Mouse (Mus musculus): ENCODE measurements around the gene Jakmip3. TPM values are rescaled to one million over a fixed set of nuclear protein-coding genes. Genes with fewer than 3 reads are reported as not detected.

Jakmip3 gene
- polyA plus RNA-seq, 1 experiment from 2014 or later = 0.05 TPM

GRCm38 (mm10) chr7:138919156-138919944, 21.2 kb upstream of the Jakmip3 start:
- H3K36me3 ChIP-seq = no peaks in the 10 kb centered on the region
- WGBS (ENCODE audit: insufficient replicate concordance) = 2% methylated on average over 26 of the region's 26 CpGs
- H3K4me3 ChIP-seq = peak overlapping the region; percentile 52
- peaks cover 20% of the 10 kb centered on the region for H3K4me1 ChIP-seq
- H3K27me3 ChIP-seq (replicated peaks) = no peaks in the 10 kb centered on the region
- H3K4me2 ChIP-seq = peak overlapping the region; percentile 77
- ATAC-seq = peak; percentile 78
- H3K27ac ChIP-seq = peak overlapping the region; percentile 72
- peak overlapping the region; percentile 56 for H3K9ac ChIP-seq
- no peaks in the 10 kb centered on the region for H3K9me3 ChIP-seq (replicated peaks)

DNA sequence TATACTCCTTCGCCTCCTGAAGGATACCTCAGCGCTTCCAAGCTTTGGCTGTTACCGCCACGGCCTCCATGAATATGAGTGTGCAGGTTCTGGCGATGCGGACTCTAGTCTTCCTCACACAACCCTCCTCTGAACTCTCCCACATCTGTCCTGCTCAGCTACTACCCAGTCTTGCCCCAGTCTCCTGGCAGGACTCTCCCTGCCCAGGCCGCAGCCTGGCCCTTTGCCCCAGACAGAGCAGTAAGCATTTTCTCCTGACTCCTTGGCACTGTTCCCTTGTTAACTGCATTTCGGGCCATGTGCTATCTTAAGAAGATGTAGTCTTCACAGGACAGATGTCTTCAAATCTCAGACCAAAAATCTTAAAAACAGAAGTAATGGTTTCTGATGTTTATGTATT, 18.9 kb upstream of the Jakmip3 start:
- ATAC-seq = no peak
- H3K4me2 ChIP-seq = no peak overlapping the region
- H3K9ac ChIP-seq = no peak overlapping the region
- H3K36me3 ChIP-seq = no peaks in the 10 kb centered on the region
- 89% methylated on average over 8 of the region's 8 CpGs for WGBS (ENCODE audit: insufficient replicate concordance)
- peaks cover 20% of the 10 kb centered on the region for H3K4me1 ChIP-seq
- H3K27me3 ChIP-seq (replicated peaks) = no peaks in the 10 kb centered on the region
- H3K4me3 ChIP-seq = no peak overlapping the region
- no peaks in the 10 kb centered on the region for H3K9me3 ChIP-seq (replicated peaks)
- no peak overlapping the region for H3K27ac ChIP-seq

- Histone ChIP-seq H3K9me3 (replicated peaks) (no peaks in the 10 kb centered on the region), H3K4me1 (peaks cover 16% of the 10 kb centered on the region), H3K4me3 (no peak overlapping the region), H3K9ac (no peak overlapping the region), H3K4me2 (no peak overlapping the region), H3K36me3 (no peaks in the 10 kb centered on the region), H3K27me3 (replicated peaks) (no peaks in the 10 kb centered on the region), H3K27ac (no peak overlapping the region)
- no peak for ATAC-seq
- WGBS (ENCODE audit: insufficient replicate concordance) = 11% methylated on average over 3 of the region's 3 CpGs
Measured at GRCm38 (mm10) chr7:138923756-138924425, 16.6 kb upstream of the Jakmip3 start.

GRCm38 (mm10) chr7:138928456-138928855, 12.1 kb upstream of the Jakmip3 start:
- Histone ChIP-seq H3K27ac (no peak overlapping the region), H3K4me1 (no peaks in the 10 kb centered on the region), H3K4me2 (no peak overlapping the region), H3K4me3 (no peak overlapping the region), H3K36me3 (no peaks in the 10 kb centered on the region), H3K9ac (no peak overlapping the region), H3K27me3 (replicated peaks) (no peaks in the 10 kb centered on the region), H3K9me3 (replicated peaks) (no peaks in the 10 kb centered on the region)
- WGBS (ENCODE audit: insufficient replicate concordance) = 81% methylated on average over 4 of the region's 4 CpGs
- no peak for ATAC-seq

GRCm38 (mm10) chr7:138934523-138934922, 6.0 kb upstream of the Jakmip3 start:
- peaks cover 25% of the 10 kb centered on the region for H3K27me3 ChIP-seq (replicated peaks)
- 66% methylated on average over 3 of the region's 3 CpGs for WGBS (ENCODE audit: insufficient replicate concordance)
- no peak overlapping the region for H3K9ac ChIP-seq
- no peak overlapping the region for H3K4me3 ChIP-seq
- H3K9me3 ChIP-seq (replicated peaks) = 0 out of 2 replicates have a peak, but pooled peaks cover 7% of the 10 kb centered on the region
- no peaks in the 10 kb centered on the region for H3K4me1 ChIP-seq
- ATAC-seq = no peak
- no peak overlapping the region for H3K27ac ChIP-seq
- no peak overlapping the region for H3K4me2 ChIP-seq
- H3K36me3 ChIP-seq = no peaks in the 10 kb centered on the region

- Histone ChIP-seq H3K27ac (no peak overlapping the region), H3K9ac (no peak overlapping the region), H3K9me3 (replicated peaks) (0 out of 2 replicates have a peak, but pooled peaks cover 7% of the 10 kb centered on the region), H3K4me2 (no peak overlapping the region), H3K36me3 (no peaks in the 10 kb centered on the region), H3K4me1 (0 out of 2 replicates have a peak, but pooled peaks cover 5% of the 10 kb centered on the region), H3K4me3 (no peak overlapping the region), H3K27me3 (replicated peaks) (peaks cover 70% of the 10 kb centered on the region)
- WGBS (ENCODE audit: insufficient replicate concordance) = 71% methylated on average over 7 of the region's 7 CpGs
- no peak for ATAC-seq
Measured at GRCm38 (mm10) chr7:138938991-138939390, 1.5 kb upstream of the Jakmip3 start.

DNA sequence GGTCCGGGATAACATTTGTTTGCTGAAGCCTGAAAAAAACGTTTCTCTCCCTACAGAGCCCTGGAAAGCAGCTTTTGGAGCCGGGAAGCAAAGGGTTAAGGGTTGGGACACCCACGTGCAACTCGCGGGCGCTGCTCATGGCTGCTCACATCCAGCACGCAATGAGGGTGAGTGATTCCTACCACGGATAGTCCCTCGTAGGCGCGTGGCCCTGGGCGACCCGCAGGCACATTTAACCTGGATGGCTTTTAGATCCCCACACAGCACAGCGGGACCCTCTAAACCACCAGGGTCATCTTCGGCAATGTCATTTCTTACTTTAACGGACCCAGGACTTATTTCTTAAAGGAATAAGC, 296 bp upstream of the Jakmip3 start:
- no peaks in the 10 kb centered on the region for H3K9me3 ChIP-seq (replicated peaks)
- no peak overlapping the region for H3K9ac ChIP-seq
- 5% methylated on average over 17 of the region's 17 CpGs for WGBS (ENCODE audit: insufficient replicate concordance)
- H3K4me1 ChIP-seq = 0 out of 2 replicates have a peak, but pooled peaks cover 5% of the 10 kb centered on the region
- H3K27ac ChIP-seq = no peak overlapping the region
- H3K4me3 ChIP-seq = peak overlapping the region; percentile 28
- H3K36me3 ChIP-seq = no peaks in the 10 kb centered on the region
- peaks cover 80% of the 10 kb centered on the region for H3K27me3 ChIP-seq (replicated peaks)
- no peak for ATAC-seq
- peak overlapping the region; percentile 52 for H3K4me2 ChIP-seq

GRCm38 (mm10) chr7:138941571-138941970, 1.0 kb downstream of the Jakmip3 start:
- no peak for ATAC-seq
- no peak overlapping the region for H3K27ac ChIP-seq
- no peak overlapping the region for H3K4me3 ChIP-seq
- H3K36me3 ChIP-seq = no peaks in the 10 kb centered on the region
- H3K4me1 ChIP-seq = 0 out of 2 replicates have a peak, but pooled peaks cover 5% of the 10 kb centered on the region
- H3K4me2 ChIP-seq = no peak overlapping the region
- peaks cover 81% of the 10 kb centered on the region for H3K27me3 ChIP-seq (replicated peaks)
- no peaks in the 10 kb centered on the region for H3K9me3 ChIP-seq (replicated peaks)
- H3K9ac ChIP-seq = no peak overlapping the region
- WGBS (ENCODE audit: insufficient replicate concordance) = 27% methylated on average over 5 of the region's 5 CpGs

DNA sequence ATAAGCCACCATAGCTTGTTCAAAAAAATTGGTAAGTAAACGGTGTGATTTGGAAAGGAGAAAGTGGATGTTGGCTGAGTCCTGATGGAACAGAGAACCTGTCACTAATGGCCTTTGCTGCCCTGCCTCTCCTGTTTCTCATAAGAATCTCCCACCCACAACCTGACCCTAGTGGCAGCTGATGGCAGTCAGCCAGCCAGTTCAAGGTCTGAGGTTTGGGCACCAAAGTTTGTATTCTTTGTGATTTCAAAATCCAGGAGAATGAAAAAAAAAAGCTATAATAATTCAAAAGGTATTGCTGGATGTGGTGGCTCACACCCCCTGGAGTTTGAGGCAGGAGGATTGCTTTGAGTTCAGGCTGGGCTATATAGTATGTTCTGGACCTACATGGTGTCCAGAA, 1.8 kb downstream of the Jakmip3 start:
- H3K4me3 ChIP-seq = no peak overlapping the region
- no peak overlapping the region for H3K4me2 ChIP-seq
- ATAC-seq = no peak
- H3K27ac ChIP-seq = no peak overlapping the region
- H3K4me1 ChIP-seq = 0 out of 2 replicates have a peak, but pooled peaks cover 5% of the 10 kb centered on the region
- 60% methylated on average over 1 of the region's 1 CpGs for WGBS (ENCODE audit: insufficient replicate concordance)
- no peaks in the 10 kb centered on the region for H3K36me3 ChIP-seq
- no peak overlapping the region for H3K9ac ChIP-seq
- H3K9me3 ChIP-seq (replicated peaks) = no peaks in the 10 kb centered on the region
- peaks cover 81% of the 10 kb centered on the region for H3K27me3 ChIP-seq (replicated peaks)

GRCm38 (mm10) chr7:138945668-138946067, 5.1 kb downstream of the Jakmip3 start:
- no peak for ATAC-seq
- H3K27ac ChIP-seq = no peak overlapping the region
- 53% methylated on average over 3 of the region's 3 CpGs for WGBS (ENCODE audit: insufficient replicate concordance)
- H3K27me3 ChIP-seq (replicated peaks) = peaks cover 49% of the 10 kb centered on the region
- 0 out of 2 replicates have a peak, but pooled peaks cover under 1% of the 10 kb centered on the region for H3K4me1 ChIP-seq
- no peak overlapping the region for H3K4me3 ChIP-seq
- H3K36me3 ChIP-seq = no peaks in the 10 kb centered on the region
- H3K4me2 ChIP-seq = no peak overlapping the region
- H3K9me3 ChIP-seq (replicated peaks) = no peaks in the 10 kb centered on the region
- no peak overlapping the region for H3K9ac ChIP-seq

GRCm38 (mm10) chr7:138947741-138948140, 7.2 kb downstream of the Jakmip3 start:
- Histone ChIP-seq H3K9me3 (replicated peaks) (no peaks in the 10 kb centered on the region), H3K4me1 (no peaks in the 10 kb centered on the region), H3K36me3 (no peaks in the 10 kb centered on the region), H3K27ac (no peak overlapping the region), H3K9ac (no peak overlapping the region), H3K4me3 (no peak overlapping the region), H3K27me3 (replicated peaks) (peaks cover 28% of the 10 kb centered on the region), H3K4me2 (no peak overlapping the region)
- WGBS (ENCODE audit: insufficient replicate concordance) = 63% methylated on average over 8 of the region's 8 CpGs
- no peak for ATAC-seq

DNA sequence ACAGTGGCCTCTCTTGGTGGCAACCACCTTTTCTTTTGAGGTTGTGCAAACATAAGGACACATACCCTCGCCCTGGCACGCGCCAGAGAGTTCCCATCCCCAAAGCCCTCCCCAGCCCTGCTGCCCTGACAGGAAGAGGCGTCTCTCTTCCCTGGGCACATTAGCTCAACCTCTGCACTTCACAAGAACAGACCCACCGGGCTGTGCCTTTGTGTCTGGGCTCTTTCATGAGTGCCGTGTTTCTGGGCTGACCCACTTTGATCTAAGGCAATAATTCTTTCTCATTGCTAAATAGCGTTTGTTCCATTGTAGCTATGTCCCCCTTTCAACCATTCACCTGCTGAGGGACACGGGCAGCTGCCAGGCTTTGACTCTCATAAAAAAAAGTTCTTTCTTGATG, 7.8 kb downstream of the Jakmip3 start:
- H3K36me3 ChIP-seq = no peaks in the 10 kb centered on the region
- H3K27ac ChIP-seq = no peak overlapping the region
- H3K4me1 ChIP-seq = no peaks in the 10 kb centered on the region
- no peak overlapping the region for H3K4me3 ChIP-seq
- 55% methylated on average over 8 of the region's 8 CpGs for WGBS (ENCODE audit: insufficient replicate concordance)
- no peak overlapping the region for H3K4me2 ChIP-seq
- H3K9ac ChIP-seq = no peak overlapping the region
- H3K27me3 ChIP-seq (replicated peaks) = peaks cover 22% of the 10 kb centered on the region
- H3K9me3 ChIP-seq (replicated peaks) = no peaks in the 10 kb centered on the region
- ATAC-seq = no peak
